Mouse (Mus musculus): ENCODE data around the gene Mpc1.

The Mpc1 gene

GRCm38 (mm10) chr17:8282821-8283525, at the start of gene Mpc1:
Gene Mpc1, plus strand, starts transcription at chr17:8282904.
- DNase-seq (ENCODE audit: low read depth, low spot score), result peak; percentile 66
- Histone ChIP-seq H3K27me3 (ENCODE audit: control insufficient read depth, insufficient read depth, low read length, poor library complexity, severe bottlenecking) (no peaks in the 10 kb centered on the region), H3K36me3 (ENCODE audit: control insufficient read depth, insufficient read depth, low read length, poor library complexity, severe bottlenecking) (no peaks in the 10 kb centered on the region)

- H3K27me3 ChIP-seq (ENCODE audit: control insufficient read depth, insufficient read depth, low read length, poor library complexity, severe bottlenecking), result no peaks in the 10 kb centered on the region
- peak; percentile 66 for DNase-seq (ENCODE audit: low read depth, low spot score)
- no peaks in the 10 kb centered on the region for H3K36me3 ChIP-seq (ENCODE audit: control insufficient read depth, insufficient read depth, low read length, poor library complexity, severe bottlenecking)
Observed at GRCm38 (mm10) chr17:8233618-8234214, 49.0 kb upstream of the Mpc1 start.

GRCm38 (mm10) chr17:8234537-8234936, 48.2 kb upstream of the Mpc1 start:
- DNase-seq (ENCODE audit: low read depth, low spot score), result peak; percentile 57
- no peaks in the 10 kb centered on the region for H3K36me3 ChIP-seq (ENCODE audit: control insufficient read depth, insufficient read depth, low read length, poor library complexity, severe bottlenecking)
- no peaks in the 10 kb centered on the region for H3K27me3 ChIP-seq (ENCODE audit: control insufficient read depth, insufficient read depth, low read length, poor library complexity, severe bottlenecking)

- Histone ChIP-seq H3K36me3 (ENCODE audit: control insufficient read depth, insufficient read depth, low read length, poor library complexity, severe bottlenecking) (no peaks in the 10 kb centered on the region), H3K27me3 (ENCODE audit: control insufficient read depth, insufficient read depth, low read length, poor library complexity, severe bottlenecking) (no peaks in the 10 kb centered on the region)
- DNase-seq (ENCODE audit: low read depth, low spot score), result peak; percentile 36
Observed at GRCm38 (mm10) chr17:8235743-8236142, 47.0 kb upstream of the Mpc1 start, which contains the start of gene Ccr6. Gene Ccr6, plus strand, starts transcription at chr17:8236043.

GRCm38 (mm10) chr17:8238012-8238710, 44.5 kb upstream of the Mpc1 start:
- H3K27me3 ChIP-seq (ENCODE audit: control insufficient read depth, insufficient read depth, low read length, poor library complexity, severe bottlenecking), result no peaks in the 10 kb centered on the region
- DNase-seq (ENCODE audit: low read depth, low spot score), result peak; percentile 84
- no peaks in the 10 kb centered on the region for H3K36me3 ChIP-seq (ENCODE audit: control insufficient read depth, insufficient read depth, low read length, poor library complexity, severe bottlenecking)

GRCm38 (mm10) chr17:8239561-8239960, 43.1 kb upstream of the Mpc1 start:
- no peak for DNase-seq (ENCODE audit: low read depth, low spot score)
- Histone ChIP-seq H3K36me3 (ENCODE audit: control insufficient read depth, insufficient read depth, low read length, poor library complexity, severe bottlenecking) (no peaks in the 10 kb centered on the region), H3K27me3 (ENCODE audit: control insufficient read depth, insufficient read depth, low read length, poor library complexity, severe bottlenecking) (no peaks in the 10 kb centered on the region)

- peak; percentile 37 for DNase-seq (ENCODE audit: low read depth, low spot score)
- Histone ChIP-seq H3K27me3 (ENCODE audit: control insufficient read depth, insufficient read depth, low read length, poor library complexity, severe bottlenecking) (no peaks in the 10 kb centered on the region), H3K36me3 (ENCODE audit: control insufficient read depth, insufficient read depth, low read length, poor library complexity, severe bottlenecking) (no peaks in the 10 kb centered on the region)
Observed at GRCm38 (mm10) chr17:8240517-8240916, 42.2 kb upstream of the Mpc1 start.

GRCm38 (mm10) chr17:8241645-8242044, 41.1 kb upstream of the Mpc1 start:
- DNase-seq (ENCODE audit: low read depth, low spot score), result no peak
- Histone ChIP-seq H3K27me3 (ENCODE audit: control insufficient read depth, insufficient read depth, low read length, poor library complexity, severe bottlenecking) (no peaks in the 10 kb centered on the region), H3K36me3 (ENCODE audit: control insufficient read depth, insufficient read depth, low read length, poor library complexity, severe bottlenecking) (no peaks in the 10 kb centered on the region)

- H3K27me3 ChIP-seq (ENCODE audit: control insufficient read depth, insufficient read depth, low read length, poor library complexity, severe bottlenecking), result no peaks in the 10 kb centered on the region
- DNase-seq (ENCODE audit: low read depth, low spot score), result no peak
- H3K36me3 ChIP-seq (ENCODE audit: control insufficient read depth, insufficient read depth, low read length, poor library complexity, severe bottlenecking), result no peaks in the 10 kb centered on the region
Observed at GRCm38 (mm10) chr17:8242186-8242585, 40.5 kb upstream of the Mpc1 start.

GRCm38 (mm10) chr17:8244124-8244523, 38.6 kb upstream of the Mpc1 start:
- Histone ChIP-seq H3K36me3 (ENCODE audit: control insufficient read depth, insufficient read depth, low read length, poor library complexity, severe bottlenecking) (no peaks in the 10 kb centered on the region), H3K27me3 (ENCODE audit: control insufficient read depth, insufficient read depth, low read length, poor library complexity, severe bottlenecking) (no peaks in the 10 kb centered on the region)
- DNase-seq (ENCODE audit: low read depth, low spot score), result no peak

- Histone ChIP-seq H3K27me3 (ENCODE audit: control insufficient read depth, insufficient read depth, low read length, poor library complexity, severe bottlenecking) (no peaks in the 10 kb centered on the region), H3K36me3 (ENCODE audit: control insufficient read depth, insufficient read depth, low read length, poor library complexity, severe bottlenecking) (peaks cover 6% of the 10 kb centered on the region)
- peak; percentile 73 for DNase-seq (ENCODE audit: low read depth, low spot score)
Observed at GRCm38 (mm10) chr17:8246102-8246754, 36.5 kb upstream of the Mpc1 start.

- no peak for DNase-seq (ENCODE audit: low read depth, low spot score)
- no peaks in the 10 kb centered on the region for H3K27me3 ChIP-seq (ENCODE audit: control insufficient read depth, insufficient read depth, low read length, poor library complexity, severe bottlenecking)
- H3K36me3 ChIP-seq (ENCODE audit: control insufficient read depth, insufficient read depth, low read length, poor library complexity, severe bottlenecking), result peaks cover 7% of the 10 kb centered on the region
Observed at GRCm38 (mm10) chr17:8251704-8252103, 31.0 kb upstream of the Mpc1 start.

- Histone ChIP-seq H3K36me3 (ENCODE audit: control insufficient read depth, insufficient read depth, low read length, poor library complexity, severe bottlenecking) (peaks cover 10% of the 10 kb centered on the region), H3K27me3 (ENCODE audit: control insufficient read depth, insufficient read depth, low read length, poor library complexity, severe bottlenecking) (no peaks in the 10 kb centered on the region)
- DNase-seq (ENCODE audit: low read depth, low spot score), result no peak
Observed at GRCm38 (mm10) chr17:8254268-8254667, 28.4 kb upstream of the Mpc1 start.

GRCm38 (mm10) chr17:8254914-8255313, 27.8 kb upstream of the Mpc1 start:
- Histone ChIP-seq H3K36me3 (ENCODE audit: control insufficient read depth, insufficient read depth, low read length, poor library complexity, severe bottlenecking) (peaks cover 10% of the 10 kb centered on the region), H3K27me3 (ENCODE audit: control insufficient read depth, insufficient read depth, low read length, poor library complexity, severe bottlenecking) (no peaks in the 10 kb centered on the region)
- DNase-seq (ENCODE audit: low read depth, low spot score), result peak; percentile 50

- peak; percentile 73 for DNase-seq (ENCODE audit: low read depth, low spot score)
Observed at GRCm38 (mm10) chr17:8255583-8255982, 27.1 kb upstream of the Mpc1 start.

More at GRCm38 (mm10) chr17:8255583-8255982, 27.1 kb upstream of the Mpc1 start:
- Histone ChIP-seq H3K36me3 (ENCODE audit: control insufficient read depth, insufficient read depth, low read length, poor library complexity, severe bottlenecking) (peaks cover 8% of the 10 kb centered on the region), H3K27me3 (ENCODE audit: control insufficient read depth, insufficient read depth, low read length, poor library complexity, severe bottlenecking) (no peaks in the 10 kb centered on the region)
